Mouse (Mus musculus): ENCODE measurements around the gene Pepd. TPM values are rescaled to one million over a fixed set of nuclear protein-coding genes. Genes with fewer than 3 reads are reported as not detected.
"Not testable (repeated sequence)": the region's sequence is repeated elsewhere in the genome, so short reads cannot be mapped to it uniquely, and the experiment has no call there.

The Pepd gene
- total RNA-seq, 2 experiments from 2014 or later: 29.8 to 34.4 TPM

- no peak for DNase-seq (ENCODE audit: low spot score in 2 of 2)
Observed at GRCm38 (mm10) chr7:34977403-34977802, 65.2 kb downstream of the Pepd start.

- no peak for DNase-seq (ENCODE audit: low spot score in 2 of 2)
Observed at GRCm38 (mm10) chr7:34981803-34982202, 69.6 kb downstream of the Pepd start.

GRCm38 (mm10) chr7:34982372-34982771 is 70.2 kb downstream of the Pepd start:
- not testable (repeated sequence) for DNase-seq (ENCODE audit: low spot score in 2 of 2)

GRCm38 (mm10) chr7:34983702-34984475 is 71.7 kb downstream of the Pepd start:
- DNase-seq (ENCODE audit: low spot score in 2 of 2): no peak

GRCm38 (mm10) chr7:34984526-34985133 is 72.5 kb downstream of the Pepd start:
- no peak for DNase-seq (ENCODE audit: low spot score in 2 of 2)

- DNase-seq (ENCODE audit: low spot score in 2 of 2): no peak
Observed at GRCm38 (mm10) chr7:34985216-34985615, 73.0 kb downstream of the Pepd start.

- DNase-seq (ENCODE audit: low spot score in 2 of 2): no peak
Observed at GRCm38 (mm10) chr7:34985646-34986045, 73.5 kb downstream of the Pepd start.

- DNase-seq (ENCODE audit: low spot score in 2 of 2): no peak
Observed at GRCm38 (mm10) chr7:34986575-34987150, 74.5 kb downstream of the Pepd start.

GRCm38 (mm10) chr7:34987258-34987657 is 75.1 kb downstream of the Pepd start:
- no peak for DNase-seq (ENCODE audit: low spot score in 2 of 2)

GRCm38 (mm10) chr7:34988488-34988887 is 76.3 kb downstream of the Pepd start:
- DNase-seq (ENCODE audit: low spot score in 2 of 2): no peak

- DNase-seq (ENCODE audit: low spot score in 2 of 2): no peak
Observed at GRCm38 (mm10) chr7:34991731-34992246, 79.6 kb downstream of the Pepd start.

GRCm38 (mm10) chr7:34992766-34993165 is 80.6 kb downstream of the Pepd start:
- no peak for DNase-seq (ENCODE audit: low spot score in 2 of 2)

- DNase-seq (ENCODE audit: low spot score in 2 of 2): no peak
Observed at GRCm38 (mm10) chr7:34995872-34996662, 83.9 kb downstream of the Pepd start.

- DNase-seq (ENCODE audit: low spot score in 2 of 2): peak; percentile 44 to 51
Observed at GRCm38 (mm10) chr7:35000839-35001238, 88.7 kb downstream of the Pepd start.

- no peak for DNase-seq (ENCODE audit: low spot score in 2 of 2)
Observed at GRCm38 (mm10) chr7:35003171-35003737, 91.1 kb downstream of the Pepd start.

- DNase-seq (ENCODE audit: low spot score in 2 of 2): no peak
Observed at GRCm38 (mm10) chr7:35006661-35007060, 94.5 kb downstream of the Pepd start.

GRCm38 (mm10) chr7:35013228-35013627 is 101.0 kb downstream of the Pepd start:
- no peak for DNase-seq (ENCODE audit: low spot score in 2 of 2)

GRCm38 (mm10) chr7:35015252-35015651 is 103.1 kb downstream of the Pepd start:
- no peak for DNase-seq (ENCODE audit: low spot score in 2 of 2)

GRCm38 (mm10) chr7:35021365-35021764 is 109.2 kb downstream of the Pepd start:
- DNase-seq (ENCODE audit: low spot score in 2 of 2): peak; percentile 27 to 35

- no peak for DNase-seq (ENCODE audit: low spot score in 2 of 2)
Observed at GRCm38 (mm10) chr7:35023251-35023650, 111.1 kb downstream of the Pepd start.

GRCm38 (mm10) chr7:35024426-35024825 is 112.2 kb downstream of the Pepd start:
- peak in 1 of 2 experiments; percentile 36 for DNase-seq (ENCODE audit: low spot score in 2 of 2)

Data from left cerebral cortex, adult 18-20 months (tissue).